Mouse (Mus musculus) liver, adult 2 months (tissue): ENCODE measurements around the gene Rspo1.
"Not testable (repeated sequence)": the region's sequence is repeated elsewhere in the genome, so short reads cannot be mapped to it uniquely, and the experiment has no call there.

Experiments
- CTCF ChIP-seq: fragments of 200-500 bp; IDR thresholded peaks from 2 replicates; pipeline ENCODE4 v1.5.1; 2011; ENCODE audit warnings: low read depth, low read length, control low read depth
- POLR2A ChIP-seq: fragments of 200-500 bp; IDR thresholded peaks from 2 replicates; pipeline ENCODE4 v1.6.1; 2011; ENCODE audit warnings: low read length, control low read depth; ENCODE audit not compliant: insufficient read depth; ENCODE audit errors: extremely low read depth

GRCm38 (mm10) chr4:124939211-124939610, 47.0 kb upstream of the Rspo1 start, which contains the start of gene Cdca8:
- TF ChIP-seq CTCF, POLR2A: not testable (repeated sequence)
